Mouse (Mus musculus) frontal cortex, postnatal 25 days (tissue): ENCODE measurements at regions not wholly inside any gene's neighbourhood (a gene's known extent, or its start where the extent isn't known, plus 50 kb on each side); places are given as distances from the start of the nearest gene placed in this dataset.
A peak's percentile ranks its signal among the peaks of the same experiment; 100 is the strongest.

Experiments
- DNase-seq, 2 experiments: peaks; one replicate each; pipeline ENCODE4 v3.0.0; 2022; ENCODE audit warnings: low spot score in 2 of 2

GRCm38 (mm10) chr14:112465096-112465495, 790.2 kb downstream of the Slitrk5 start:
- DNase-seq: peak in 1 of 2 experiments; percentile 5

DNA sequence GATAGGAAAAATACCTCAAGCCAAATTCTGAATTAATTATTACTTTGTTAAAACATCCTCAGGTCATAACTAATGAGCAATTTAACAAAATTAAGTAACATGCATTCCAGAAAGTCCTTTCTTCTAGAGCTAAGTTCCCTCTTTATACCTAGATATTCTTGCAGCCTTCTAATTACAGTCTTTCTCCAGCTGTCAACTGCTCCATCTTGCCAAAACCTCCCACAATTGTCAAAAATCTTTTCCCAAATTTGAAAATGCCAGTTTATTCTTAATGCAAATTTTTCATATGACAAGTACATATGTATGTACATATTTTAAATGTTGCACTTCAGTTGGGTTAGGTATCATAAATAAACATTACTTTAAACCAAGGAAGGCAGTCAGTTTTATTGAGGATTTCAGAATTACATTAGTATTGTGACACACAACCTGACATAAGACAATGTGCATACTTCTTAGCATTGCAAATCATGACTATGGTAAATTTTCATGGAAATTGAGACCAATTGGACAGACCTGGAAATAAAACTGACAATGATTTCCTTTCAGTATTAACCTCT, 791.5 kb downstream of the Slitrk5 start:
- no peak for DNase-seq

GRCm38 (mm10) chr14:112475541-112475940, 800.6 kb downstream of the Slitrk5 start:
- DNase-seq: no peak
